Mouse (Mus musculus) small intestine, adult 2 months (tissue): ENCODE data around the gene Pgf.

Source experiments
- CTCF ChIP-seq: fragments of 200-500 bp; IDR thresholded peaks from 2 replicates; pipeline ENCODE4 v1.5.1; 2012; ENCODE audit warnings: low read depth, mild to moderate bottlenecking, control low read depth, inconsistent platforms, low read length, moderate library complexity, mixed read lengths; ENCODE audit not compliant: insufficient replicate concordance, insufficient read length; ENCODE audit errors: extremely low read depth
- POLR2A ChIP-seq: fragments of 200-500 bp; IDR thresholded peaks from 2 replicates; pipeline ENCODE4 v1.6.1; 2012; ENCODE audit warnings: low read depth, mild to moderate bottlenecking, control low read depth, inconsistent platforms, low read length, moderate library complexity

DNA sequence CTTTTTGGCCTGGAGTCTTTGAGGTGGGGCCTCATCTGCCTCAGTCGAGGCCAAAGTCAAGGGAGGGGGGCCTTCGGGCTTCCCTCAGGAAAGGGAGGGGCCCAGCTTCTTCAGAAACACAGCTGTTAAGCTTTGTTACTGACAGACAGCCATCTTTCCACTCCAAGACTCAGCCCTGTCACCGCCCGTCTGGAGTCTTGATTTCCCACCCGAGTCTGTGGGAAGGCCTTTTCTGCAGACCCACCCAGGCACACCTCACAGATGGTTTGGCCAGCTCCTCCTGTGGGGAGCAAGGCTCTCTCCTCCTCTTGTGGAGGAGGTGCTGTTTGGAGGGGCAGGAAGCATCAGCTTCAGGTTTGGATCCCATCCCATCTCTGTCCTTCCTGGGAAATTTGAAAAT lies 18.0 kb downstream of the Pgf start:
- TF ChIP-seq POLR2A = no peak
- no peak for TF ChIP-seq CTCF
